Comparison of ENCODE assay signal across 12 mouse cellular contexts in genomic region chr6:92405571-92405970, GRCm38 (mm10).
"Had no signal": no experiment of that assay in that cellular context is flagged by ENCODE, and none has a peak within 500 bp of the region (broad histone marks: within the 10 kb centered on the region; RNA-seq: fewer than 3 reads in every experiment).

No protein-coding gene starts in this region.

- H3K27ac ChIP-seq: kidney, postnatal 0 days; limb, embryonic 15.5 days; liver, embryonic 12.5 days; midbrain, embryonic 10.5 days; neural tube, embryonic 15.5 days had no signal

- DNase-seq: kidney, adult 11 months; kidney, adult 9 months; kidney, postnatal 36 days; right cerebral cortex, adult 18-20 months; right cerebral cortex, postnatal 25 days; thymus, postnatal 4 days had no signal

- H3K4me1 ChIP-seq: limb, embryonic 15.5 days; liver, embryonic 12.5 days had no signal

- H3K4me3 ChIP-seq: limb, embryonic 15.5 days; liver, embryonic 12.5 days; midbrain, embryonic 10.5 days; myocyte; neural tube, embryonic 15.5 days had no signal
